8 mouse cellular contexts compared by ENCODE assay signal in genomic region chr4:133752449-133753374, GRCm38 (mm10). TPM values are rescaled to one million over a fixed set of nuclear protein-coding genes. Genes with fewer than 3 reads are reported as not detected.
A peak's percentile ranks its signal among the peaks of the same experiment; 100 is the strongest.
DNase-seq lines count a peak whose midpoint lies in the region; ATAC-seq and TF ChIP-seq lines count a peak whose summit lies in the region.

No protein-coding gene starts in this region.

- intact Hi-C loops in left cerebral cortex, postnatal 4 days (cut with DNase I) = loop anchor here (2.0 kb wide), 1 partner anchor 82 kb away; no protein-coding TSS in a partner anchor

- peak overlapping the region; percentile 84 for H3K4me3 ChIP-seq in bone marrow macrophage, adult 2 months (ENCODE audit: insufficient read depth, low read length)
- H3K4me3 ChIP-seq in forebrain, embryonic 14.5 days (ENCODE audit: low read depth, low read length) = peak overlapping the region; percentile 100
- peak overlapping the region; percentile 100 for H3K4me3 ChIP-seq in hindbrain, embryonic 14.5 days (replicated peaks; ENCODE audit: low read length)
- peak overlapping the region; percentile 100 for H3K4me3 ChIP-seq in midbrain, postnatal 0 days (ENCODE audit: low read depth, low read length)

- 2% methylated on average over 61 of the region's 121 CpGs for WGBS in forebrain, embryonic 14.5 days
- 0% methylated on average over 76 of the region's 121 CpGs for WGBS in hindbrain, embryonic 14.5 days
- 1% methylated on average over 48 of the region's 121 CpGs for WGBS in midbrain, postnatal 0 days

- peak overlapping the region; percentile 100 for H3K9ac ChIP-seq in forebrain, embryonic 14.5 days (ENCODE audit: low read length)
- peak overlapping the region; percentile 100 for H3K9ac ChIP-seq in hindbrain, embryonic 14.5 days
- H3K9ac ChIP-seq in midbrain, postnatal 0 days (replicated peaks; ENCODE audit: low read length, poor library complexity, severe bottlenecking) = peak overlapping the region; percentile 100

- no peak for TF ChIP-seq POLR2A in bone marrow macrophage, adult 2 months (IDR thresholded peaks at IDR 0.05; ENCODE audit: borderline replicate concordance, low read depth, low read length)

- no peak for ATAC-seq in forebrain, embryonic 14.5 days
- no peak for ATAC-seq in hindbrain, embryonic 14.5 days (ENCODE audit: low FRiP score)
- no peak for ATAC-seq in midbrain, postnatal 0 days (ENCODE audit: low FRiP score)

- TF ChIP-seq CTCF in bone marrow macrophage, adult 2 months (IDR thresholded peaks at IDR 0.05; ENCODE audit: low read depth, low read length) = no peak
- TF ChIP-seq CTCF in midbrain, postnatal 0 days (IDR thresholded peaks at IDR 0.05) = no peak

- peaks cover 34% of the 10 kb centered on the region for H3K4me1 ChIP-seq in bone marrow macrophage, adult 2 months (ENCODE audit: control insufficient read depth, insufficient read depth, low read length)
- H3K4me1 ChIP-seq in forebrain, embryonic 14.5 days (ENCODE audit: control insufficient read depth, insufficient read depth, low read length) = peaks cover 42% of the 10 kb centered on the region
- H3K4me1 ChIP-seq in hindbrain, embryonic 14.5 days (replicated peaks; ENCODE audit: control insufficient read depth, insufficient read depth, low read length) = peaks cover 54% of the 10 kb centered on the region
- peaks cover 24% of the 10 kb centered on the region for H3K4me1 ChIP-seq in midbrain, postnatal 0 days (ENCODE audit: insufficient read depth, low read length)

- DNase-seq in embryo, embryonic 10.5 days (ENCODE audit: low spot score) = peak; percentile 45
- DNase-seq in embryo, embryonic 10 days (ENCODE audit: low spot score) = no peak
- DNase-seq in forebrain, embryonic 14.5 days (ENCODE audit: low spot score) = no peak
- peak; percentile 25 for DNase-seq in hindbrain, embryonic 14.5 days (ENCODE audit: low spot score)
- DNase-seq in left cerebral cortex, postnatal 4 days = peak; percentile 41
- peak; percentile 33 for DNase-seq in midbrain, postnatal 0 days (ENCODE audit: low spot score)
- DNase-seq in spleen, postnatal 4 days (ENCODE audit: low spot score in 2 of 2) = peak; percentile 66 to 88

- H3K4me2 ChIP-seq in forebrain, embryonic 14.5 days (ENCODE audit: low read length) = peak overlapping the region; percentile 84
- H3K4me2 ChIP-seq in hindbrain, embryonic 14.5 days (replicated peaks) = peak overlapping the region; percentile 99
- peak overlapping the region; percentile 92 for H3K4me2 ChIP-seq in midbrain, postnatal 0 days (ENCODE audit: low read depth, low read length, poor library complexity, severe bottlenecking)

- H3K27me3 ChIP-seq in forebrain, embryonic 14.5 days (replicated peaks; ENCODE audit: control insufficient read depth, insufficient read depth, low read length) = no peaks in the 10 kb centered on the region
- no peaks in the 10 kb centered on the region for H3K27me3 ChIP-seq in hindbrain, embryonic 14.5 days (ENCODE audit: control insufficient read depth, insufficient read depth, low read length)
- H3K27me3 ChIP-seq in midbrain, postnatal 0 days (ENCODE audit: insufficient read depth, low read length) = no peaks in the 10 kb centered on the region

- H3K27ac ChIP-seq in bone marrow macrophage, adult 2 months (ENCODE audit: insufficient read depth, low read depth, low read length) = peak overlapping the region; percentile 70
- peak overlapping the region; percentile 100 for H3K27ac ChIP-seq in forebrain, embryonic 14.5 days (ENCODE audit: low read depth, low read length)
- peak overlapping the region; percentile 100 for H3K27ac ChIP-seq in hindbrain, embryonic 14.5 days
- H3K27ac ChIP-seq in midbrain, postnatal 0 days (ENCODE audit: low read depth, low read length) = peak overlapping the region; percentile 98

- peaks cover 8% of the 10 kb centered on the region; the same call in 1 of the 2 replicates for H3K36me3 ChIP-seq in forebrain, embryonic 14.5 days (ENCODE audit: control insufficient read depth, insufficient read depth, low read length)
- no peaks in the 10 kb centered on the region for H3K36me3 ChIP-seq in hindbrain, embryonic 14.5 days (replicated peaks; ENCODE audit: control insufficient read depth, insufficient read depth)
- H3K36me3 ChIP-seq in midbrain, postnatal 0 days (ENCODE audit: insufficient read depth, low read length) = no peaks in the 10 kb centered on the region

- no peaks in the 10 kb centered on the region for H3K9me3 ChIP-seq in forebrain, embryonic 14.5 days (replicated peaks; ENCODE audit: control insufficient read depth, low read length)
- H3K9me3 ChIP-seq in hindbrain, embryonic 14.5 days (ENCODE audit: control insufficient read depth, low read length) = no peaks in the 10 kb centered on the region
- H3K9me3 ChIP-seq in midbrain, postnatal 0 days (ENCODE audit: low read length) = no peaks in the 10 kb centered on the region

RNA-seq across cellular contexts. Expression of gene Arid1a, which starts 3.9 kb away (rescaled TPM):
- polyA plus RNA-seq in bone marrow macrophage, adult 2 months (2012; ENCODE audit: insufficient read depth, insufficient read length, missing spikeins) = 58.7 and 61.1 TPM in 2 replicates
- 30.9 and 35.4 TPM in 2 replicates for polyA plus RNA-seq in forebrain, embryonic 14.5 days (2014; fragmentation: Nextera tagmentation; extraction: Ambion mirVana)
- 35.5 and 37.8 TPM in 2 replicates for polyA plus RNA-seq in hindbrain, embryonic 14.5 days (2014; fragmentation: Nextera tagmentation; extraction: Ambion mirVana)
- 100 to 1,000 TPM; 114 to 121 TPM for total RNA-seq in left cerebral cortex, postnatal 4 days (2021)
- 59.1 and 66.2 TPM in 2 replicates for total RNA-seq in midbrain, postnatal 0 days (2014; rRNA removed)
- 16.7 and 19.5 TPM in 2 replicates for polyA plus RNA-seq in midbrain, postnatal 0 days (2015; fragmentation: Nextera tagmentation; extraction: Ambion mirVana)

Comparison
In these comparisons a context has a peak if more than half of its experiments do, and no peak if none do; other contexts are left out.
1. DNase-seq: peak in embryo, embryonic 10.5 days (single experiment), hindbrain, embryonic 14.5 days (single experiment), left cerebral cortex, postnatal 4 days (single experiment), midbrain, postnatal 0 days (single experiment) and spleen, postnatal 4 days (2 of 2); none in embryo, embryonic 10 days (single experiment) and forebrain, embryonic 14.5 days (single experiment).
2. Peak in every context shown above with its lines, with median percentiles within 50 percentile points of each other: H3K27ac ChIP-seq, H3K4me3 ChIP-seq, H3K4me2 ChIP-seq and H3K9ac ChIP-seq.